Mouse (Mus musculus) limb, embryonic 11.5 days (tissue): ENCODE measurements around the gene Cd2. TPM values are rescaled to one million over a fixed set of nuclear protein-coding genes. Genes with fewer than 3 reads are reported as not detected.

Experiments used
- ATAC-seq: fragments of 200-750 bp; cut with Nextera tagmentation; 2 replicates; pipeline ENCODE4 v1.8.0; 2017; ENCODE audit warnings: low read depth; ENCODE audit not compliant: insufficient number of reproducible peaks, low FRiP score, low TSS enrichment
- DNase-seq: peaks from one replicate; pipeline ENCODE4 v3.0.0-alpha.2; 2015; ENCODE audit warnings: low spot score
- H3K27ac ChIP-seq: fragments of 300-500 bp; sonication (generic); replicated peaks from 2 replicates; pipeline ENCODE4 v1.5.1; 2014; ENCODE audit warnings: low read depth, mild to moderate bottlenecking, low read length
- H3K27me3 ChIP-seq: fragments of 300-500 bp; sonication (generic); 2 replicates; pipeline ENCODE4 v1.6.1; 2014; ENCODE audit warnings: mild to moderate bottlenecking, low read length, mixed read lengths; ENCODE audit not compliant: control insufficient read depth, insufficient read depth
- H3K36me3 ChIP-seq: fragments of 300-500 bp; sonication (generic); 2 replicates; pipeline ENCODE4 v1.6.1; 2014; ENCODE audit warnings: mild to moderate bottlenecking, low read length, moderate library complexity, mixed read lengths; ENCODE audit not compliant: control insufficient read depth, insufficient read depth
- H3K4me1 ChIP-seq: fragments of 300-500 bp; sonication (generic); 2 replicates; pipeline ENCODE4 v1.6.1; 2014; ENCODE audit warnings: low read length, mixed read lengths; ENCODE audit not compliant: control insufficient read depth, insufficient read depth
- H3K4me2 ChIP-seq: fragments of 300-500 bp; sonication (generic); 2 replicates; pipeline ENCODE4 v1.6.1; 2014; ENCODE audit warnings: low read depth, mild to moderate bottlenecking, moderate library complexity; ENCODE audit not compliant: severe bottlenecking
- H3K4me3 ChIP-seq: fragments of 300-500 bp; sonication (generic); 2 replicates; pipeline ENCODE4 v1.5.1; 2014; ENCODE audit warnings: low read depth, low read length
- H3K9ac ChIP-seq: fragments of 300-500 bp; sonication (generic); 2 replicates; pipeline ENCODE4 v1.6.1; 2014; ENCODE audit warnings: mild to moderate bottlenecking, low read length
- H3K9me3 ChIP-seq: fragments of 300-500 bp; sonication (generic); 2 replicates; pipeline ENCODE4 v1.6.1; 2016; ENCODE audit warnings: low read length; ENCODE audit not compliant: control insufficient read depth
- WGBS: fragments of 180-500 bp; shearing (Covaris S2); extraction: QIAGEN DNeasy Blood & Tissue Kit; methylation state at CpG from one replicate; pipeline ENCODE4 v1.1.7; 2014; 5-methylcytosine and 5-hydroxymethylcytosine counted together
- polyA plus RNA-seq: library from polyadenylated mRNA; unstranded; fragments of >200 nt; fragmentation: Nextera tagmentation; extraction: Ambion mirVana; gene quantifications from 2 replicates; pipeline ENCODE4 v1.2.1, GENCODE M21; 2014

Gene Cd2
- polyA plus RNA-seq, 1 experiment from 2014 or later = not detected

- ATAC-seq = no peak
- H3K27me3 ChIP-seq = no peaks in the 10 kb centered on the region
These were observed 52.4 kb downstream of the Cd2 start for GRCm38 (mm10) chr3:101235321-101235720.

GRCm38 (mm10) chr3:101233424-101233823, 54.3 kb downstream of the Cd2 start:
- Histone ChIP-seq H3K4me3 (no peak overlapping the region), H3K27ac (no peak overlapping the region), H3K27me3 (no peaks in the 10 kb centered on the region), H3K9ac (no peak overlapping the region), H3K9me3 (no peaks in the 10 kb centered on the region), H3K4me1 (peaks cover 7% of the 10 kb centered on the region; the same call in 1 of the 2 replicates), H3K36me3 (no peaks in the 10 kb centered on the region), H3K4me2 (no peak overlapping the region)
- WGBS = 47% methylated on average over 5 of the region's 5 CpGs
- DNase-seq (no peak), ATAC-seq (no peak)

More at GRCm38 (mm10) chr3:101235321-101235720, 52.4 kb downstream of the Cd2 start:
- Histone ChIP-seq H3K4me2 (no peak overlapping the region), H3K4me1 (peaks cover 7% of the 10 kb centered on the region; the same call in 1 of the 2 replicates), H3K27ac (no peak overlapping the region), H3K4me3 (no peak overlapping the region), H3K9me3 (no peaks in the 10 kb centered on the region), H3K36me3 (no peaks in the 10 kb centered on the region), H3K9ac (no peak overlapping the region)
- WGBS = 92% methylated on average over 5 of the region's 5 CpGs
- DNase-seq = no peak

DNA sequence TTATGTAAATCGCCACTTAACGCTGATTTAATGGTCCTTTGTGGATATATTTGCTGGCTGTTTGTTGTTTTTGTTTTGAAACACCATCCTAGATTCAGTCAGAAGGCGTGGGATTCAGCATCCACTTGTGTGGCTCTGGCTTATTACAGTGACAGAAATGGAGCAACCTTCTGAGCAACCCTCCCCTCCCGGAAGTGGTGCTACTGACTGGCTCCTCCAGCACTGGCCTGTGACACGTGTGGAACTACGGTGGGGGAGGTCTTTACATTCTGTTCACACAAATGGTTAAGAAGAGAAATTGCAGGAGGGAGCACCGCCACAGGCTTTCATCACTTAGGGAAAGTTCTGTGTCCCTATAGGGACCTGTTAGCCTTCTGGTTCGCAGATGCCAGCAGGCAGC, 55.2 kb downstream of the Cd2 start:
- H3K9ac ChIP-seq = no peak overlapping the region
- H3K9me3 ChIP-seq = no peaks in the 10 kb centered on the region
- WGBS = 32% methylated on average over 8 of the region's 8 CpGs
- no peaks in the 10 kb centered on the region for H3K27me3 ChIP-seq
- no peak overlapping the region for H3K4me3 ChIP-seq
- no peak overlapping the region for H3K27ac ChIP-seq
- ATAC-seq = no peak
- no peak for DNase-seq
- H3K36me3 ChIP-seq = no peaks in the 10 kb centered on the region
- no peak overlapping the region for H3K4me2 ChIP-seq
- peaks cover 7% of the 10 kb centered on the region; the same call in 1 of the 2 replicates for H3K4me1 ChIP-seq

DNA sequence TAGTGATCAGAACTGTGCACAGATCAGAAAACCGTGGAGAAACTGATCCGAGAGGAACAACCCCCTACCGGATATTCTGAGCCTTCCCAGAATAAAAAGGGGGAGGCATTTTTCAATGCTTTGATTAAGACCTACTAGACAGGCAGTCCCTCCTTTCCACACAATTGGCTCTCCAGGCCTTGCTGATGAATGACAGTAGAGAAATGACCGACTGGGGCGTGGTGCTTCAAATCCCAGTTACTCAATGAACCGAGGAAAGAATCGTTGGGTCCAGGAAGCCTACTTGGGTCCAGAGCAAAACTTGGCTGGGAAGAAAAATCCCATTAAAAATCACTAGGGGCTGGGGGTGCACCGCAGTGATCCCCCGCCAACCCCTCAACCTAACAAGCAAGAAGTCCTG, 57.5 kb downstream of the Cd2 start:
- Histone ChIP-seq H3K4me3 (no peak overlapping the region), H3K36me3 (no peaks in the 10 kb centered on the region), H3K4me1 (no peaks in the 10 kb centered on the region; the same call in 1 of the 2 replicates), H3K27ac (no peak overlapping the region), H3K4me2 (no peak overlapping the region), H3K9me3 (no peaks in the 10 kb centered on the region), H3K9ac (no peak overlapping the region), H3K27me3 (no peaks in the 10 kb centered on the region)
- ATAC-seq (no peak), DNase-seq (no peak)
- WGBS = 85% methylated on average over 9 of the region's 9 CpGs

DNA sequence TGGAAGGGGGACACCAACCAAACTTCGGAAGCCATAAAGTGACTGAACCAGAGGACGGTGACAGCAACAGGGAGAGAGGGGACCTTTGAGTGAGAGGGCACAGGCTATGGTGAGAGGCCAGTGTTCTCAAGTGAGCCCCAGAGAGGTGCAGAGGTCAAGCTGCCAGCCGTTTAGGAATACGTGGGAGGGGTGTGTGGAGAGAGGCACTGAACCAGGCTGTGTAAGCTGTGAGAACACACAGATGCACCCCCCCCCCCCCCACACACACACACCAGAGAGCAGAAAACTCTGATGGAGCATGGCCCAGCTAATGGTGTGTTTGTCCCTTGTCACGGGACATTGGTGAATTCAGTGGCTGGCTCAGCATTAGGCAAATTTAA, 58.2 kb downstream of the Cd2 start:
- no peaks in the 10 kb centered on the region for H3K9me3 ChIP-seq
- no peak for ATAC-seq
- H3K36me3 ChIP-seq = no peaks in the 10 kb centered on the region
- H3K4me3 ChIP-seq = no peak overlapping the region
- no peaks in the 10 kb centered on the region for H3K27me3 ChIP-seq
- H3K9ac ChIP-seq = no peak overlapping the region
- 30% methylated on average over 5 of the region's 5 CpGs for WGBS
- no peak overlapping the region for H3K27ac ChIP-seq
- no peak for DNase-seq
- no peak overlapping the region for H3K4me2 ChIP-seq
- no peaks in the 10 kb centered on the region; the same call in 1 of the 2 replicates for H3K4me1 ChIP-seq

- H3K36me3 ChIP-seq = no peaks in the 10 kb centered on the region
- H3K4me1 ChIP-seq = no peaks in the 10 kb centered on the region; the same call in 1 of the 2 replicates
- H3K27me3 ChIP-seq = no peaks in the 10 kb centered on the region
- H3K27ac ChIP-seq = no peak overlapping the region
- H3K4me3 ChIP-seq = no peak overlapping the region
- H3K9ac ChIP-seq = no peak overlapping the region
- DNase-seq (no peak), ATAC-seq (no peak)
- no peak overlapping the region for H3K4me2 ChIP-seq
- WGBS = 79% methylated on average over 13 of the region's 13 CpGs
- no peaks in the 10 kb centered on the region for H3K9me3 ChIP-seq
These were observed 58.7 kb downstream of the Cd2 start for GRCm38 (mm10) chr3:101228868-101229550.

- H3K4me2 ChIP-seq = no peak overlapping the region
- no peak overlapping the region for H3K9ac ChIP-seq
- H3K27me3 ChIP-seq = no peaks in the 10 kb centered on the region
- WGBS = 88% methylated on average over 5 of the region's 5 CpGs
- no peaks in the 10 kb centered on the region; the same call in 1 of the 2 replicates for H3K4me1 ChIP-seq
- DNase-seq (no peak), ATAC-seq (no peak)
- no peak overlapping the region for H3K27ac ChIP-seq
- no peaks in the 10 kb centered on the region for H3K9me3 ChIP-seq
- H3K4me3 ChIP-seq = no peak overlapping the region
- no peaks in the 10 kb centered on the region for H3K36me3 ChIP-seq
These were observed 59.7 kb downstream of the Cd2 start for GRCm38 (mm10) chr3:101228066-101228465.
